Mouse (Mus musculus) forebrain, embryonic 12.5 days (tissue): ENCODE measurements around the gene Olfr866. TPM values are rescaled to one million over a fixed set of nuclear protein-coding genes. Genes with fewer than 3 reads are reported as not detected.

Experiments
- ATAC-seq: fragments of 200-750 bp; cut with Nextera tagmentation; 2 replicates; pipeline ENCODE4 v1.8.0; 2017; ENCODE audit warnings: moderate TSS enrichment; ENCODE audit not compliant: low FRiP score
- H3K27ac ChIP-seq: fragments of 300-500 bp; sonication (generic); 2 replicates; pipeline ENCODE4 v1.5.1; 2016; ENCODE audit warnings: mild to moderate bottlenecking
- H3K27me3 ChIP-seq: fragments of 300-500 bp; sonication (generic); 2 replicates; pipeline ENCODE4 v1.6.1; 2016; ENCODE audit warnings: mild to moderate bottlenecking
- H3K36me3 ChIP-seq: fragments of 300-500 bp; sonication (generic); replicated peaks from 2 replicates; pipeline ENCODE4 v1.6.1; 2016; ENCODE audit warnings: mild to moderate bottlenecking
- H3K4me1 ChIP-seq: fragments of 300-500 bp; sonication (generic); 2 replicates; pipeline ENCODE4 v1.6.1; 2016
- H3K4me2 ChIP-seq: fragments of 300-500 bp; sonication (generic); 2 replicates; pipeline ENCODE4 v1.6.1; 2016; ENCODE audit warnings: mild to moderate bottlenecking, moderate library complexity
- H3K4me3 ChIP-seq: fragments of 300-500 bp; sonication (generic); replicated peaks from 2 replicates; pipeline ENCODE4 v1.5.1; 2016; ENCODE audit warnings: mild to moderate bottlenecking
- H3K9ac ChIP-seq: fragments of 300-500 bp; sonication (generic); 2 replicates; pipeline ENCODE4 v1.6.1; 2016; ENCODE audit warnings: mild to moderate bottlenecking
- H3K9me3 ChIP-seq: fragments of 300-500 bp; sonication (generic); 2 replicates; pipeline ENCODE4 v1.6.1; 2016
- WGBS: fragments of 180-500 bp; shearing (Covaris S2); methylation state at CpG from one replicate; pipeline ENCODE4 v1.1.7; 2016; 5-methylcytosine and 5-hydroxymethylcytosine counted together
- microRNA-seq: library from miRNA; unstranded; fragments of <30 nt; microRNA quantifications from one replicate; pipeline ENCODE4, GENCODE M21; 2017
- polyA plus RNA-seq: library from polyadenylated mRNA; unstranded; fragments of >200 nt; fragmentation: Nextera tagmentation; extraction: Ambion mirVana; gene quantifications from 2 replicates; pipeline ENCODE4 v1.2.1, GENCODE M21; 2016

Olfr866 gene
- not detected in 2 replicates for polyA plus RNA-seq

- Histone ChIP-seq H3K9me3 (0 out of 2 replicates have a peak, but pooled peaks cover 3% of the 10 kb centered on the region), H3K4me3 (no peak within 1 kb of the TSS), H3K9ac (no peak within 1 kb of the TSS), H3K4me2 (no peak within 1 kb of the TSS), H3K27me3 (no peaks in the 10 kb centered on the region), H3K4me1 (no peaks in the 10 kb centered on the region), H3K36me3 (no peaks in the 10 kb centered on the region), H3K27ac (no peak within 1 kb of the TSS)
- 81% methylated on average over 2 of the region's 2 CpGs for WGBS
- ATAC-seq = no peak
Observed at GRCm38 (mm10) chr9:20027935-20028334, at the start of gene Olfr866. Gene Olfr866, minus strand, starts transcription at chr9:20028035.

GRCm38 (mm10) chr9:20073523-20074177, 45.8 kb upstream of the Olfr866 start:
- H3K4me3 ChIP-seq = no peak overlapping the region
- WGBS = 76% methylated on average over 7 of the region's 7 CpGs
- H3K4me1 ChIP-seq = no peaks in the 10 kb centered on the region
- no peak overlapping the region for H3K27ac ChIP-seq
- H3K36me3 ChIP-seq = no peaks in the 10 kb centered on the region
- H3K4me2 ChIP-seq = no peak overlapping the region
- ATAC-seq = no peak
- no peaks in the 10 kb centered on the region for H3K27me3 ChIP-seq
- H3K9ac ChIP-seq = no peak overlapping the region
- peaks cover 43% of the 10 kb centered on the region for H3K9me3 ChIP-seq

- H3K4me1 ChIP-seq = no peaks in the 10 kb centered on the region
- no peak overlapping the region for H3K4me3 ChIP-seq
- H3K9ac ChIP-seq = no peak overlapping the region
- WGBS = 91% methylated on average over 1 of the region's 1 CpGs
- H3K27me3 ChIP-seq = no peaks in the 10 kb centered on the region
- no peak overlapping the region for H3K4me2 ChIP-seq
- no peak for ATAC-seq
- H3K36me3 ChIP-seq = no peaks in the 10 kb centered on the region
- H3K9me3 ChIP-seq = peaks cover 37% of the 10 kb centered on the region
- H3K27ac ChIP-seq = no peak overlapping the region
Observed at GRCm38 (mm10) chr9:20071291-20071690, 43.5 kb upstream of the Olfr866 start.

- WGBS = 72% methylated on average over 3 of the region's 3 CpGs
- Histone ChIP-seq H3K4me1 (no peaks in the 10 kb centered on the region), H3K4me3 (no peak overlapping the region), H3K27ac (no peak overlapping the region), H3K27me3 (no peaks in the 10 kb centered on the region), H3K9me3 (peaks cover 31% of the 10 kb centered on the region), H3K4me2 (no peak overlapping the region), H3K36me3 (no peaks in the 10 kb centered on the region), H3K9ac (no peak overlapping the region)
- no peak for ATAC-seq
Observed at GRCm38 (mm10) chr9:20070236-20070635, 42.4 kb upstream of the Olfr866 start.

- Histone ChIP-seq H3K4me3 (no peak within 1 kb of the TSS), H3K9ac (no peak within 1 kb of the TSS), H3K36me3 (no peaks in the 10 kb centered on the region), H3K4me1 (no peaks in the 10 kb centered on the region), H3K4me2 (no peak within 1 kb of the TSS), H3K27me3 (no peaks in the 10 kb centered on the region), H3K27ac (no peak within 1 kb of the TSS), H3K9me3 (peaks cover 10% of the 10 kb centered on the region)
- WGBS = 81% methylated on average over 1 of the region's 1 CpGs
- no peak for ATAC-seq
Observed at GRCm38 (mm10) chr9:20057462-20057861, 29.6 kb upstream of the Olfr866 start, which contains the start of gene Olfr867. Gene Olfr867, minus strand, starts transcription at chr9:20057562.

- Histone ChIP-seq H3K27ac (no peak overlapping the region), H3K4me2 (no peak overlapping the region), H3K9ac (no peak overlapping the region), H3K27me3 (no peaks in the 10 kb centered on the region), H3K4me1 (no peaks in the 10 kb centered on the region), H3K4me3 (no peak overlapping the region), H3K9me3 (peaks cover 21% of the 10 kb centered on the region), H3K36me3 (no peaks in the 10 kb centered on the region)
- no peak for ATAC-seq
- WGBS = 78% methylated on average over 3 of the region's 3 CpGs
Observed at GRCm38 (mm10) chr9:20047964-20048363, 20.1 kb upstream of the Olfr866 start.

Small RNAs within 50 kb of the gene (microRNA-seq; reads per million reads assigned to microRNA genes)
- gene Gm26231 (not detected), gene Gm44395 (not detected)

Other genes starting within 250 kb of the Olfr866 start
- not detected in 2 replicates for gene Olfr58, start 247.8 kb downstream of the Olfr866 start, polyA plus RNA-seq
- gene Olfr859, start 223.1 kb downstream of the Olfr866 start, polyA plus RNA-seq = not detected in 2 replicates
- not detected in 2 replicates for gene Olfr860, start 178.3 kb downstream of the Olfr866 start, polyA plus RNA-seq
- not detected in 2 replicates for gene Olfr862, start 140.0 kb downstream of the Olfr866 start, polyA plus RNA-seq
- gene Olfr77, start 111.2 kb downstream of the Olfr866 start, polyA plus RNA-seq = 0.23 and 0.27 TPM in 2 replicates
- not detected in 2 replicates for gene Olfr867, start 29.5 kb upstream of the Olfr866 start, polyA plus RNA-seq
- gene Olfr868, start 70.6 kb upstream of the Olfr866 start, polyA plus RNA-seq = not detected in 2 replicates
- not detected in 2 replicates for gene Olfr869, start 101.0 kb upstream of the Olfr866 start, polyA plus RNA-seq
- not detected in 2 replicates for gene Olfr870, start 146.0 kb upstream of the Olfr866 start, polyA plus RNA-seq
- gene Olfr871, start 184.2 kb upstream of the Olfr866 start, polyA plus RNA-seq = not detected in 2 replicates
- gene Olfr872, start 209.1 kb upstream of the Olfr866 start, polyA plus RNA-seq = not detected in 2 replicates